Mouse (Mus musculus): Measurements from ENCODE around the gene Sspn. TPM values are rescaled to one million over a fixed set of nuclear protein-coding genes. Genes with fewer than 3 reads are reported as not detected.

Gene Sspn
- polyA plus RNA-seq, 1 experiment from 2014 or later: 1.9 TPM

DNA sequence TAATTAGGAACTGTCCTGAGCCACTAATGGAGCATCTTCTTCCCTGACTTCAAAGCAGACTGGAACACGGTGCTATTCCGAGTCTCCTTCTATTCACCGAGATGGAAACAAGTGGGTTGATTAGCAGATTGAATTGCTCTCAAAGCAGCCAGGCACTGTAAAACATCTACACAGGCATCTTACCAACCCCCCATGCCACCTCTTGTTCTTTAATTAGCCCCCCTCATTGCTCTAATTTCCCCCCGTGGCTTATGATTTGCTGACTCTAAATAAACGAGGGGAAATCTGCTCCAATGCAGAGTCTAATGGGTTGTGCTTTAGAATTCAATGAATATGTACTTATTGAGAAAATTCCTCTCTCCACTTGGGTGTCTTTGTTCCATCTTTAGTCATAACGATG, 15.0 kb upstream of the Sspn start:
- no peak overlapping the region for H3K4me3 ChIP-seq (ENCODE audit: low read depth, low read length)
- ATAC-seq: peak; percentile 65
- no peaks in the 10 kb centered on the region for H3K27me3 ChIP-seq (replicated peaks; ENCODE audit: control insufficient read depth, insufficient read depth, low read length)
- no peak overlapping the region for H3K9ac ChIP-seq (ENCODE audit: low read length)
- no peak overlapping the region for H3K4me2 ChIP-seq (ENCODE audit: low read length)
- H3K27ac ChIP-seq (ENCODE audit: low read depth, low read length): no peak overlapping the region
- WGBS: 5% methylated on average over 6 of the region's 6 CpGs
- H3K36me3 ChIP-seq (ENCODE audit: control insufficient read depth, insufficient read depth, low read length): no peaks in the 10 kb centered on the region
- DNase-seq (ENCODE audit: low spot score): peak; percentile 58
- H3K9me3 ChIP-seq (replicated peaks; ENCODE audit: control insufficient read depth, low read length): no peaks in the 10 kb centered on the region
- peaks cover 4% of the 10 kb centered on the region; the same call in 1 of the 2 replicates for H3K4me1 ChIP-seq (ENCODE audit: control insufficient read depth, insufficient read depth, low read length)

DNA sequence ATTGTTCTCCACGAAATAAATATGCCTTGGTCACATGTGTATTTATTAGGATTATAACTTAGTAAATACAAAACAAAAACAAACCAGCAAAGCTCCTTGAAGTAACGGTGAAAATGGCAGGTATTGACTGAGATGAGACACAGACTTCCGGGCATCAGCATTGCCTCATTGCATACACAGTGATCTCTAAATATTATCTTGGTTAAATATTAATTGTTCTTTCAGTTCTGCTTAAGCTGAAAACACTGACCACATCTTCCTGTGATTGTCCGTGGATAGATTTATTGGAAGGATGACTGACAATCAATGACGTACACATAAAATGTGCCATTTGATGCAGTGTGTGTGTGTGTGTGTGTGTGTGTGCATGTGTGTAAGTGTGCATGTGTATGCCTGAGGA, 13.2 kb upstream of the Sspn start:
- 86% methylated on average over 5 of the region's 5 CpGs for WGBS
- no peak overlapping the region for H3K9ac ChIP-seq (ENCODE audit: low read length)
- peaks cover 4% of the 10 kb centered on the region; the same call in 1 of the 2 replicates for H3K4me1 ChIP-seq (ENCODE audit: control insufficient read depth, insufficient read depth, low read length)
- no peaks in the 10 kb centered on the region for H3K36me3 ChIP-seq (ENCODE audit: control insufficient read depth, insufficient read depth, low read length)
- no peak for DNase-seq (ENCODE audit: low spot score)
- no peak for ATAC-seq
- H3K4me2 ChIP-seq (ENCODE audit: low read length): no peak overlapping the region
- H3K4me3 ChIP-seq (ENCODE audit: low read depth, low read length): no peak overlapping the region
- H3K27ac ChIP-seq (ENCODE audit: low read depth, low read length): no peak overlapping the region
- H3K27me3 ChIP-seq (replicated peaks; ENCODE audit: control insufficient read depth, insufficient read depth, low read length): no peaks in the 10 kb centered on the region
- H3K9me3 ChIP-seq (replicated peaks; ENCODE audit: control insufficient read depth, low read length): no peaks in the 10 kb centered on the region

DNA sequence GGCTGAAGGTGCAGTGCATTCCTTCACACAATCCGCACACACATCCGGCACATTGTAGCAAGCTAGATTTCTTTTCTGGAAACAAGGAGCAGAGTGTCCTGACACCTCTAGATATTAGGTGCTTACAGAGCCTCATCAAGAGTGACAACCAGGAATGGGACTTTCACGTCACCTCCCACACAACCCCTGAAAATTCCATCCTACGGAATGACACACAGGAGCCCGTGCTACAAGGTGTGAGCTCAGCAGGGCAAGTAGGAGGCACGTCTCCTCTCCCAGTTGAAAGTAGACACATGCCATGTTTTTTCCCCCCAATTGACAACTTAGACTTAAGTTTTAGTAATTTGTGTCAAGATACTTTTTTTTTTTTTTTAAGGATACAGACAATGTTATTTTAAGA, 7.8 kb upstream of the Sspn start:
- WGBS: 93% methylated on average over 6 of the region's 6 CpGs
- H3K4me3 ChIP-seq (ENCODE audit: low read depth, low read length): no peak overlapping the region
- no peak for ATAC-seq
- H3K9ac ChIP-seq (ENCODE audit: low read length): no peak overlapping the region
- no peak overlapping the region for H3K4me2 ChIP-seq (ENCODE audit: low read length)
- no peak overlapping the region for H3K27ac ChIP-seq (ENCODE audit: low read depth, low read length)
- no peaks in the 10 kb centered on the region for H3K36me3 ChIP-seq (ENCODE audit: control insufficient read depth, insufficient read depth, low read length)
- no peak for DNase-seq (ENCODE audit: low spot score)
- H3K9me3 ChIP-seq (replicated peaks; ENCODE audit: control insufficient read depth, low read length): no peaks in the 10 kb centered on the region
- H3K27me3 ChIP-seq (replicated peaks; ENCODE audit: control insufficient read depth, insufficient read depth, low read length): no peaks in the 10 kb centered on the region
- H3K4me1 ChIP-seq (ENCODE audit: control insufficient read depth, insufficient read depth, low read length): no peaks in the 10 kb centered on the region

DNA sequence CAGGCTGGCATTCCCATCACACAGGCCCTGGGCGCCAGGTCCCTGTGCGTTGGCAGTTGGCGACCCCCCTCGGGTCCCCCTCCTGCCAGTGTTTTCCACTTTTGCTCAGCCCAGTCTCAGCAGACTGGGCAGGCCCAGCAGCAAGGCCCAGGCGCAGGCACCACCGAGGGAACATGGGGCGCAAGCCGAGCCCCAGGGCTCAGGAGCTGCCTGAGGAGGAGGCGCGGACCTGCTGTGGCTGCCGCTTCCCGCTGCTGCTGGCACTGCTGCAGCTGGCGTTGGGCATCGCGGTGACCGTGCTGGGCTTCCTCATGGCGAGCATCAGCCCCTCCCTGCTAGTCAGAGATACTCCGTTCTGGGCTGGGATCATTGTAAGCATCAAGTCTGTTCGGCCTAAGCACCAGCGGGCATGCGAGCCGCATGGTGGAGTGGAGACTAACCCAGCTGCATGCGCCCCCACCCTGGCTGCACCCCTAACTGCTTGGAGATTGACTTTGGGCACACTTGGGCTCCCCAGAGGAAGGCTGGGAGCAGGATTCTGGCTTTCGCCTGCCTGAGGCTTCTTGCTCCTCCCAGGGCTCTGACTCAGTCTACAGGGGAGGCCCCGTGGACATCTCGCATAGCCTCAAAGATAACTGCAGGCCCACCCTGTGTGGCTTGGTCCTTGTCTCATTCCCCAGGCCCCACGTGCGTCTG, 2.7 kb downstream of the Sspn start:
- Histone ChIP-seq H3K4me1 (ENCODE audit: control insufficient read depth, insufficient read depth, low read length) (peaks cover 6% of the 10 kb centered on the region), H3K9me3 (replicated peaks; ENCODE audit: control insufficient read depth, low read length) (no peaks in the 10 kb centered on the region), H3K4me3 (ENCODE audit: low read depth, low read length) (peak overlapping the region; percentile 38), H3K27ac (ENCODE audit: low read depth, low read length) (peak overlapping the region; percentile 86; the same call in 1 of the 2 replicates), H3K27me3 (replicated peaks; ENCODE audit: control insufficient read depth, insufficient read depth, low read length) (no peaks in the 10 kb centered on the region), H3K36me3 (ENCODE audit: control insufficient read depth, insufficient read depth, low read length) (no peaks in the 10 kb centered on the region), H3K4me2 (ENCODE audit: low read length) (peak overlapping the region; percentile 62), H3K9ac (ENCODE audit: low read length) (peak overlapping the region; percentile 76)
- 5% methylated on average over 28 of the region's 28 CpGs for WGBS
- ATAC-seq (peak; percentile 97), DNase-seq (ENCODE audit: low spot score) (peak; percentile 91)

DNA sequence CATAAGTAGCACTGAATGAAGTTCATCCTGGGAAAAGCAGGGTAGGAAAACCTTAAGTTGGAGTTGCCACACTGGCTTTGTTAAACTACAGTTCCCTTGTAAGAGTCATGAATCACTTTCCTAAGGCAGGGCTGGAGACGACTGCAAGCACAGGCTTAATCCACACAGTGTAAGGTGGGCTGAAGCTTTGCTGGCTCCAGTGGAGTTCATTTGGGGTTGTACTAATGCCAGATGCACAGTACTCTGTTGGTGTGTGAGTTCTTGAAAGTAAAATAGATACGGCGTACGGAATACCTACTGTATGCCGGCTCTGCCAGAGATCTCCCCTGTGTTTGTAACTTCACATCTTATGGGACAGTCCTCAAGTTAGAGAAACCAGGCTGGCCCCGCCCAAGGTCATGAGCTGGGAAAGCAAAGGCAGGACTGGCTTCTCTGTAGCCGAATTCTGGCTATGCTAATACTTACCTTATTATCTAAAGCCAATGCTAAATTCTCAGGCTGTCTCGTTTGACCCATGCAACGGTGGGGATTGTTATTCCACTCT, 3.3 kb downstream of the Sspn start:
- Histone ChIP-seq H3K27ac (ENCODE audit: low read depth, low read length) (peak overlapping the region; percentile 86; the same call in 1 of the 2 replicates), H3K4me2 (ENCODE audit: low read length) (peak overlapping the region; percentile 62), H3K4me3 (ENCODE audit: low read depth, low read length) (peak overlapping the region; percentile 38; the same call in 1 of the 2 replicates), H3K4me1 (ENCODE audit: control insufficient read depth, insufficient read depth, low read length) (peaks cover 6% of the 10 kb centered on the region), H3K27me3 (replicated peaks; ENCODE audit: control insufficient read depth, insufficient read depth, low read length) (no peaks in the 10 kb centered on the region), H3K9me3 (replicated peaks; ENCODE audit: control insufficient read depth, low read length) (no peaks in the 10 kb centered on the region), H3K36me3 (ENCODE audit: control insufficient read depth, insufficient read depth, low read length) (no peaks in the 10 kb centered on the region), H3K9ac (ENCODE audit: low read length) (peak overlapping the region; percentile 76)
- DNase-seq (ENCODE audit: low spot score) (peak; percentile 13), ATAC-seq (peak; percentile 35; the same call in 1 of the 2 replicates)
- WGBS: 71% methylated on average over 9 of the region's 9 CpGs

DNA sequence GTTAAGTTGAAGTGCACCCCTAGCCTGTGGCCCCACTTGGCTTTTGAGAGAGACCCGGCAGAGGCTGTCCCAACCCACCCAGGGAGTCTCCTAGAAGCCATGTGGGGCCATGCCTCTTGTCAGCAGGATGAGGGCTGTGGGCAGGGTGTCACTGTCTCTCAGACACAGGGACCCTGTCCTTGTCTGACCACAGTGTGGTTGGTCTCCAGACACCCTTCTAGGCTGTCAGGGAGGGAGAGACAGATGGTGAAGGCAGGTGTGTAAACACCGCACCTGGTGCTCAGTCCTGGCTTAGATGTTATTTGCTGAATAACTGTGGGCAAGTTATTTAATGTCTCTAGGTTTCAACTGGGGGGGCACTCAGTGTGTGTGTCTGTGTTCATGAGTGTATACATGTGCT, 4.5 kb downstream of the Sspn start:
- H3K27ac ChIP-seq (ENCODE audit: low read depth, low read length): no peak overlapping the region
- DNase-seq (ENCODE audit: low spot score): no peak
- no peak for ATAC-seq
- 83% methylated on average over 2 of the region's 2 CpGs for WGBS
- no peak overlapping the region for H3K9ac ChIP-seq (ENCODE audit: low read length)
- H3K4me2 ChIP-seq (ENCODE audit: low read length): no peak overlapping the region
- no peaks in the 10 kb centered on the region for H3K9me3 ChIP-seq (replicated peaks; ENCODE audit: control insufficient read depth, low read length)
- no peaks in the 10 kb centered on the region for H3K27me3 ChIP-seq (replicated peaks; ENCODE audit: control insufficient read depth, insufficient read depth, low read length)
- H3K4me1 ChIP-seq (ENCODE audit: control insufficient read depth, insufficient read depth, low read length): peaks cover 6% of the 10 kb centered on the region
- H3K36me3 ChIP-seq (ENCODE audit: control insufficient read depth, insufficient read depth, low read length): no peaks in the 10 kb centered on the region
- no peak overlapping the region for H3K4me3 ChIP-seq (ENCODE audit: low read depth, low read length)

DNA sequence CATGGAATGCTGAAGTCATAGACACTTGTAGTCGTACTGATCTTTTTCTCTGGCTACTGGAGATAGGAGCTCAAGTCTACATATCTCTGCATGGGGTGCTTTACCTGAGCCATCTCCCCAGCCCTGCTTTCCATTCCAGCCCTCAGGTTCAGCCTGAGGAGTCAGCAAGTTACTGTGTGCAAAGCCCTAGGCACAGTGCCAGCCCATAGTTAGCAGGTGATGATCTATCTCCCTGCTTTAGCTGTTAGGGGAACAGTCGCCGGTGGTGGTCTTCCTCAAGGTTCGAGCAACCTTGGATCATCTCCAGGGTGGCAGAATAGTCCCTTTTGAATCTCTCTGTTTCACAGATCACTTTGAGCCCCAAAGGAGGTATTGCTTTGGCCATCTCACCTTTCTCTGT, 5.1 kb downstream of the Sspn start:
- ATAC-seq (no peak), DNase-seq (ENCODE audit: low spot score) (no peak)
- Histone ChIP-seq H3K4me2 (ENCODE audit: low read length) (no peak overlapping the region), H3K9ac (ENCODE audit: low read length) (no peak overlapping the region), H3K27me3 (replicated peaks; ENCODE audit: control insufficient read depth, insufficient read depth, low read length) (no peaks in the 10 kb centered on the region), H3K27ac (ENCODE audit: low read depth, low read length) (no peak overlapping the region), H3K36me3 (ENCODE audit: control insufficient read depth, insufficient read depth, low read length) (no peaks in the 10 kb centered on the region), H3K4me1 (ENCODE audit: control insufficient read depth, insufficient read depth, low read length) (peaks cover 6% of the 10 kb centered on the region), H3K9me3 (replicated peaks; ENCODE audit: control insufficient read depth, low read length) (no peaks in the 10 kb centered on the region), H3K4me3 (ENCODE audit: low read depth, low read length) (no peak overlapping the region)
- 89% methylated on average over 4 of the region's 4 CpGs for WGBS

DNA sequence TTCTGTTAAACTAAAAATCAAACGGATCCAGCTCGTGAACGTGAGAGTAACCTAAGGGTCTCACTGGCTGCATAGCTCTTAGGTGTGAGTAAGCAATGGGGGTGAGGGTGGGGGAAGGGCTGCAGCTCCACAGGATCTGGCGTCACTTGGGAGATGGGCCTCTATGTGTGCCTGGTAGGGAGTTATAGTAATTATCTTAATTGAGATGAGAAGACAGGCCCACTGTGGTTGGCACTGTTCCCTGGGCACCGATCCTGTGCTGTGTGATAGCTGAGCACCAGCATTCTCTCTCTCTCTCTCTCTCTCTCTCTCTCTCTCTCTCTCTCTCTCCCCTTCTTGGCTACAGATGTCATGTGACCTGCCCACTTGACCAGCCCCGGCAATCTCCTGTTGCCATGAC, 9.4 kb downstream of the Sspn start:
- H3K9me3 ChIP-seq (replicated peaks; ENCODE audit: control insufficient read depth, low read length): no peaks in the 10 kb centered on the region
- H3K4me2 ChIP-seq (ENCODE audit: low read length): no peak overlapping the region
- H3K4me3 ChIP-seq (ENCODE audit: low read depth, low read length): no peak overlapping the region
- H3K27me3 ChIP-seq (replicated peaks; ENCODE audit: control insufficient read depth, insufficient read depth, low read length): no peaks in the 10 kb centered on the region
- no peaks in the 10 kb centered on the region for H3K4me1 ChIP-seq (ENCODE audit: control insufficient read depth, insufficient read depth, low read length)
- WGBS: 56% methylated on average over 6 of the region's 6 CpGs
- no peak overlapping the region for H3K9ac ChIP-seq (ENCODE audit: low read length)
- no peaks in the 10 kb centered on the region for H3K36me3 ChIP-seq (ENCODE audit: control insufficient read depth, insufficient read depth, low read length)
- H3K27ac ChIP-seq (ENCODE audit: low read depth, low read length): no peak overlapping the region
- ATAC-seq: peak; percentile 42; the same call in 1 of the 2 replicates
- peak; percentile 49 for DNase-seq (ENCODE audit: low spot score)

DNA sequence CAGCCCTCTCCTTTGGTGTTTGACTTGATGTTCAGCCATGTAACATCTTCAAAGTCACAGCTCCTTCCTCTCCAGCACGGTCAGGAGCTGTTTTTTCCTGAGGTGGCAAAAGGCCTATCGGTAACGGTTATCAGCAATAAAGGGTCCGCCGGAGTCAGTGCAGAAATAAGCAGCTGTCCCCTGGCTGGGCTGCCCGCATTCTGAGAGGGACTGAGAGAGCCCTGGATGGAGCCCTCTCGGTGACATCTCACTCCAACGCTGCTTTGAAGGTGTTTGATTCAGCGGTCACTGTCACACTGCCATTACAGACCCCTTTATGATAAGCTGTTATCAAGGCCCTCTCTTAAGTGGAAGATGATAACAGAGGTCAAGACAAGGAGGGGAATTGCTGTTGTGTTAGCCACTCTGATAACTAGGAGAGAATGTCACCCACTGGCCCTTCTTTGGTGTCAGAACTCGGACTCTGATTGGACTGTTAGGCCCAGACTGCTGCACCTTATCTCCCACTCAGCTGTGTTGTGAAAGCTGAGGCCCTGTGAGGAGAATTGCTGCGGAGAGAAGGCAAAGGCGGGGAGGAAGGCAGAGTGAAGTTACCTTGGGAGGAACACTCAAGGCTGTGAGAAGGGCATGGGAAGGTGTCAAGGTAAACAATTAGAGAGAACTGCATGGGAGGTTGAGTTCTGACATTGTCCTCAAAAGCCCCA, 11.0 kb downstream of the Sspn start:
- Histone ChIP-seq H3K4me2 (ENCODE audit: low read length) (no peak overlapping the region), H3K9ac (ENCODE audit: low read length) (no peak overlapping the region), H3K27ac (ENCODE audit: low read depth, low read length) (no peak overlapping the region), H3K27me3 (replicated peaks; ENCODE audit: control insufficient read depth, insufficient read depth, low read length) (no peaks in the 10 kb centered on the region), H3K9me3 (replicated peaks; ENCODE audit: control insufficient read depth, low read length) (no peaks in the 10 kb centered on the region), H3K4me1 (ENCODE audit: control insufficient read depth, insufficient read depth, low read length) (no peaks in the 10 kb centered on the region), H3K4me3 (ENCODE audit: low read depth, low read length) (no peak overlapping the region), H3K36me3 (ENCODE audit: control insufficient read depth, insufficient read depth, low read length) (no peaks in the 10 kb centered on the region)
- WGBS: 88% methylated on average over 12 of the region's 12 CpGs
- ATAC-seq: no peak
- no peak for DNase-seq (ENCODE audit: low spot score)
